Mouse (Mus musculus) thymus, postnatal 14 days (tissue): ENCODE data around the gene Abhd17a.

ENCODE experiments used
- DNase-seq: peaks from one replicate; pipeline ENCODE4 v3.0.0; 2021

The Abhd17a gene

DNA sequence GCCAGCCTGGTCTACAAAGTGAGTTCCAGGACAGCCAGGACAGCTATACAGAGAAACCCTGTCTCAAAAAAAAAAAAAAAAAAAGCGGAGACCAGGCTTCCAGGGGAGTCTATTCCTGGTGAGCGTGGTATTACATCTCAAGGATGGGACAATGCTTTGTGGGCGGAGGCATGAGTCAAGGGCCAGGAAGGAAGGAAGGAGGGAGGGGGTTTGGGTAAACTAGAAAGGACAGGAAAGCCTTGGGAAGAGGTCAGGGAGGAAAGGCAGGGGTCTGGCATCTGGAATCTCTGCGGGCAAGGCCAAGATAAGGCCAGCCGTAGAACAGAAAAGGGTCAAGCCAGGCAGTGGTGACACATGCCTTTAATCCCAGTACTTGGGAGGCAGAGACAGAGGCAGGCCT lies 50.6 kb downstream of the Abhd17a start:
- DNase-seq, result no peak

DNA sequence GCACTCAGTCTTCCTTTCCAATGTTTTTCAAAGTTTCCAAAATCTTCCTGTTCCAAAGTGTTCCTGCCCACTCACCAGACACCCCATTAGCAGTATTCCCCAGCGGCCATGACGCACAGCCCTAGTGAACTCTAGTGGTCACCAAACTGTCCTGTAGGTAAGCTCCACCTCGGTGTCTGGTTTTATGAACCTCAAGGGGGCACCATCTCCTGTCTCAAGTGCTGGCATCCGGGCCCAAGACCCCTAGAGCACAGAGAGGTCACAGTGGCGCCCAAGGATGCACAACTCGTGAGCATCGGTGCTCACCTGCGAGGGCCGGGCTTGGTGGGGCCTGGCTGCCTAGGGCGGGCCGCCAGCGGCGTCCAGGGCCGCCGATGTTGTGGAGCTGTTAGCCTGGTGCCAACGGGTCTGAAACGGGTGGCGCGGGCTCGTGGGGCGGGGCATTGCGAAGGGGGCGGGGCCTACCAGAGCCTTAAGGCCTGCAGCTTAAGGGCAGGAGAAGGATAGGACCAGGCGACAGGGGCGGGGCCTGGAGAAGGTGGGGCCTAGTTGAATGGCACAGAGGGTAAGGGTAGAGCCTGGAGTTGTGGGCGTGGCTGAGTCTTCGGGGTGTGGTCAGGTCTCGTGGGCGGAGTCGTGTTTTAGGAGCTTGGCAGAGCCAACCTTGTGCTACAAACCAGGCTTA lies 51.3 kb downstream of the Abhd17a start, which contains the start of gene Atp8b3:
Gene Atp8b3 (minus strand): TSS at position 415 of the 685 bp plus-strand sequence.
- peak; percentile 87 for DNase-seq

DNA sequence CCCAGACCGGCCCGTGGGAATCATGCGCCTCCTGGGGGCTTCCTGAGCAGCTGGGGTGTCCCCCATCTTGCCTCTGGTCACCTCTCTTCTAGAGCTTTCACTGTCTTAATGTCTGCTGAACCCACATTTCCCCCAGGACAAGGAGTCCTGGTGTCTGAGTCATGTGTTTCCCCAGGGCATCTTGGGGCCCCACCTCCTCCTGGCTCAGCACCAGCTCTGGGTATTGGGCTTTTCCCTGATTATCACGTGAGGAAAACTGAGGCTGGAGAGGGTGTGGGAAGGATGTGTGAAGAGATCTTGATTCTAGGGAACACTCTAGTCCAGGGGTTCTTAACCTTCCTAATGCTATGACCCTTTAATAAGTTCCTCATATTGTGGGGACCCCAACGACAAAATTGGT lies 52.0 kb downstream of the Abhd17a start:
- DNase-seq, result no peak

GRCm38 (mm10) chr10:80535711-80536110 lies 54.4 kb downstream of the Abhd17a start:
- DNase-seq, result no peak

DNA sequence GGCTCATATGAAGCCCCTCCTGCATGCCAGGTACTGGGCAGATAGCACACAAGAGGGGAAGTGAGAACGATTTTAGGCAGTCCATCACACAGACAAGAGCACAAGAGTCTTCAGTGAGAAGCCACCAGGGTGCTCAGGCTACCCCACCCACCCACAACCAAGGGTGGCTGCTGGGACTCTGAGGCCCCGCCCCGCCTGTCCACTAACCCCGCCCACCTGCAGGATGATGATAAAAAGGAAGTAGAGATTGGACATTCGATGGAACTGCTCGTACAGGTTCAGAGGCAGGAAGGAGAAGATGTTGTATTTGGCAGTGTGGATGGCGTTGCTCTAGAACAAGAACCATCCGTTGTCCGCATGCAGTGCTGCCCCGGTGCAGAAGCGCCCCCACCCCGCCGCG lies 55.1 kb downstream of the Abhd17a start:
- DNase-seq, result peak; percentile 38

GRCm38 (mm10) chr10:80533704-80534103 lies 56.4 kb downstream of the Abhd17a start:
- DNase-seq, result no peak
